Mouse (Mus musculus) kidney, postnatal 25 days (tissue): Measurements from ENCODE around the gene Olfr785.
"Not testable (repeated sequence)": the region's sequence is repeated elsewhere in the genome, so short reads cannot be mapped to it uniquely, and the experiment has no call there.

Experiments
- DNase-seq, 2 experiments: peaks; one replicate each; pipeline ENCODE4 v3.0.0; 2021; ENCODE audit warnings: mixed read lengths in 2 of 2

Gene Olfr785

GRCm38 (mm10) chr10:129405126-129405525 is at the start of gene Olfr785:
Gene Olfr785, plus strand, starts transcription at chr10:129405426.
- no peak for DNase-seq

- not testable (repeated sequence) for DNase-seq
Observed at GRCm38 (mm10) chr10:129356496-129356895, 48.7 kb upstream of the Olfr785 start.

- DNase-seq: no peak
Observed at GRCm38 (mm10) chr10:129357307-129357706, 47.9 kb upstream of the Olfr785 start.

GRCm38 (mm10) chr10:129374051-129374450 is 31.2 kb upstream of the Olfr785 start:
- not testable (repeated sequence) for DNase-seq

- no peak for DNase-seq
Observed at GRCm38 (mm10) chr10:129383783-129384182, 21.4 kb upstream of the Olfr785 start, which contains the start of gene Olfr784. Gene Olfr784, plus strand, starts transcription at chr10:129384083.

- DNase-seq: no peak
Observed at GRCm38 (mm10) chr10:129400892-129401291, 4.3 kb upstream of the Olfr785 start.

- DNase-seq: no peak
Observed at GRCm38 (mm10) chr10:129427006-129427405, 21.8 kb downstream of the Olfr785 start, which contains the start of gene Olfr786. Gene Olfr786, plus strand, starts transcription at chr10:129427306.
